Mouse (Mus musculus): ENCODE results near the gene Tmtc3. TPM values are rescaled to one million over a fixed set of nuclear protein-coding genes. Genes with fewer than 3 reads are reported as not detected.
"Not testable (repeated sequence)": the region's sequence is repeated elsewhere in the genome, so short reads cannot be mapped to it uniquely, and the experiment has no call there.

The Tmtc3 gene
- total RNA-seq, 1 experiment: 57.0 TPM

DNA sequence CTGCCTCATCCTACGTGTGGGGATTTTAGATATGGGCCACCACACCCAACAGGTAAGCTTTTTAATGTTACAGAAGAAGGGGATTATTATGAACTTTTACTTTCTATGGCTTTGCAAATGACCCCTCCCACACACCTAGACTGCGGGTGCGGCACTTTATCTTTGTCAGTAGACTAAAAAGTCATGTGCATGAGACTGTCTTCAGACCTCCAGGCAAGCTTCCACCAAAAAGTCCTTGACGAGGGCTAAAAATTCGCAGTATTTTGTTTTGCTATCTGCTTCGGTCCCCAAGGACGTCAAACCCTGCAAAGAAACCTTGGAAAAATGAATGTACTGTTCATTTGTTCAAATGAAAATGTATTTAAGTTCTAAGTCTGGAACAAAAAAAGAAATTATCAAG lies 71.6 kb downstream of the Tmtc3 start:
- in situ Hi-C loops (cut with MboI; ENCODE audit: low sequenced_read_pairs in 2 of 2, unreplicated experiment in 2 of 2): no loop called here
- TF ChIP-seq HCFC1 (IDR thresholded peaks at IDR 0.05; ENCODE audit: borderline replicate concordance, insufficient read depth, low read length) (no peak), ZC3H11A (IDR thresholded peaks at IDR 0.05; ENCODE audit: borderline replicate concordance, low read depth, low read length) (no peak), CHD2 (IDR thresholded peaks at IDR 0.05; ENCODE audit: low read depth, low read length) (no peak), ZNF384 (IDR thresholded peaks at IDR 0.05; ENCODE audit: low read depth, low read length) (no peak), MAFK (IDR thresholded peaks at IDR 0.05; ENCODE audit: insufficient read depth, low read depth, low read length) (no peak)
- Histone ChIP-seq H3K4me1 (ENCODE audit: control insufficient read depth in 2 of 2, insufficient read depth in 2 of 2, low read length in 2 of 2, poor library complexity in 1 of 2) (no peaks in the 10 kb centered on the region), H3K4me3 (ENCODE audit: insufficient read depth in 1 of 2, low read depth in 1 of 2, low read length in 2 of 2, poor library complexity in 1 of 2, severe bottlenecking in 1 of 2) (no peak overlapping the region), H3K36me3 (ENCODE audit: control insufficient read depth, insufficient read depth, low read length, poor library complexity, severe bottlenecking) (no peaks in the 10 kb centered on the region), H3K27ac (ENCODE audit: insufficient read depth, low read depth, low read length, poor library complexity, severe bottlenecking) (no peak overlapping the region), H3K9me3 (ENCODE audit: control insufficient read depth, insufficient read depth, low read depth, low read length) (no peaks in the 10 kb centered on the region), H3K9ac (ENCODE audit: insufficient read depth, low read depth, low read length, poor library complexity, severe bottlenecking) (no peak overlapping the region)
- DNase-seq (ENCODE audit: low read depth, low spot score): no peak

DNA sequence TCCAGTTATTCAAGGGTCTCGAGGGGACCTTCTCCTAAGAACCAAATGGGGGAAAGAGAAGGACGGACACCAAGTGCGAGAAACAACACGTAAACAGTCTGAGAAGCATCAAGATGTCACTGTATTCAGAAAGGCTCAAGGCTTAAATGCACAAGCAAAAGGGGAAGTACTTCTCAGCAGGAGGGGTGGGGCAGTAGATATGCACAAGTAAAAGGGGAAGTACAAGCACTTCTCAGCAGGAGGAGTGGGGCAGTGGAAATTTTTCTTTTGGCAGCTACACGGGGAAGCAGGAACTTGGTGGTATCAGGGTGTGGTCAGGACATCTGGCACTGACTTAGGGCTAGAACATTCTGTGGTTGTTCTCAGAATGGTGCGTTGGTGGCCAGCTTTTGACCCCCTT lies 84.8 kb downstream of the Tmtc3 start:
- H3K4me3 ChIP-seq (ENCODE audit: insufficient read depth in 1 of 2, low read depth in 1 of 2, low read length in 2 of 2, poor library complexity in 1 of 2, severe bottlenecking in 1 of 2); DNase-seq (ENCODE audit: low read depth, low spot score); H3K4me1 ChIP-seq (ENCODE audit: control insufficient read depth in 2 of 2, insufficient read depth in 2 of 2, low read length in 2 of 2, poor library complexity in 1 of 2); H3K9me3 ChIP-seq (ENCODE audit: control insufficient read depth, insufficient read depth, low read depth, low read length); H3K27ac ChIP-seq (ENCODE audit: insufficient read depth, low read depth, low read length, poor library complexity, severe bottlenecking); in situ Hi-C loops (cut with MboI; ENCODE audit: low sequenced_read_pairs in 2 of 2, unreplicated experiment in 2 of 2); H3K36me3 ChIP-seq (ENCODE audit: control insufficient read depth, insufficient read depth, low read length, poor library complexity, severe bottlenecking); H3K9ac ChIP-seq (ENCODE audit: insufficient read depth, low read depth, low read length, poor library complexity, severe bottlenecking): not testable (repeated sequence)

Other genes with a start within 250 kb of the Tmtc3 start
- 2.3 and 2.4 TPM in 2 replicates for gene Gm4301, start 151.7 kb downstream of the Tmtc3 start, total RNA-seq (2012; rRNA removed)
- gene Gm4302, start 146.5 kb downstream of the Tmtc3 start, total RNA-seq (2012; rRNA removed): 6.1 and 7.1 TPM in 2 replicates
- gene Gm4303, start 141.4 kb downstream of the Tmtc3 start, total RNA-seq (2012; rRNA removed): 1.1 and 1.4 TPM in 2 replicates
- 1.1 and 1.4 TPM in 2 replicates for gene Gm4305, start 136.3 kb downstream of the Tmtc3 start, total RNA-seq (2012; rRNA removed)
- gene Gm4307, start 126.0 kb downstream of the Tmtc3 start, total RNA-seq (2012; rRNA removed): 1.1 and 1.4 TPM in 2 replicates
- 2.3 and 2.4 TPM in 2 replicates for gene Gm4312, start 104.8 kb downstream of the Tmtc3 start, total RNA-seq (2012; rRNA removed)
- 8.7 and 12.5 TPM in 2 replicates for gene Cep290, start 208 bp upstream of the Tmtc3 start, total RNA-seq (2012; rRNA removed)
- 20.7 and 21.4 TPM in 2 replicates for gene 4930430F08Rik, start 103.1 kb upstream of the Tmtc3 start, total RNA-seq (2012; rRNA removed)
- gene 1700017N19Rik, start 103.1 kb upstream of the Tmtc3 start, total RNA-seq (2012; rRNA removed): not detected in 2 replicates

Data from ES-E14 (cell line).